Mouse (Mus musculus): ENCODE measurements at regions not wholly inside any gene's neighbourhood (a gene's known extent, or its start where the extent isn't known, plus 50 kb on each side); places are given as distances from the start of the nearest gene placed in this dataset.

DNA sequence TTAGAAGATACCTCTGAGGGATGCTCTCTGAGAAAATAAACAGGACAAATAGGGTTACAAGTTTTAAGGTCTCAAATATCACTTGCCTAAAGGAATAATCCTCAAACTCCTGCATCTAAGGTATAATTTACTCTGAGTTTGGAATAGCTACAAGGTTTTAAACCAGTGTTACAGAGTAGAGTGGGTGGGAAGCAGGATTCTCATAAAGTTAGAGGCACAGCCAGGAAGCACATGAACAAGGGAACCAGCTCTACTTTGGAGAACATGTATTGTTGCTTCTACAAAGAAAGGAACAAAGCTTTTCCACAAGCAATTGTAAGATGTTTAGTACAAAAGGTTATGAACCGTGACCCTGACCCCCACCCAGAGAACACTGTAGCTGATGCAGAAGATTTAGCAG is 150.1 kb downstream of the 4930444P10Rik start:
- no peak overlapping the region for H3K4me3 ChIP-seq (replicated peaks; ENCODE audit: low read length)
- H3K4me1 ChIP-seq (ENCODE audit: control insufficient read depth, insufficient read depth, low read length) = no peaks in the 10 kb centered on the region
- H3K27ac ChIP-seq (replicated peaks; ENCODE audit: low read depth, low read length) = no peak overlapping the region
- TF ChIP-seq POLR2A (IDR thresholded peaks at IDR 0.05; ENCODE audit: borderline replicate concordance, extremely low read depth, insufficient read depth, insufficient read length) = no peak
- 71% methylated on average over 1 of the region's 1 CpGs for WGBS
- DNase-seq (ENCODE audit: low spot score) (no peak), ATAC-seq (ENCODE audit: low FRiP score, low read depth) (no peak)
- no peaks in the 10 kb centered on the region for H3K36me3 ChIP-seq (ENCODE audit: control insufficient read depth, insufficient read depth, low read length)
- no peaks in the 10 kb centered on the region for H3K27me3 ChIP-seq (ENCODE audit: control insufficient read depth, insufficient read depth, low read length)
- H3K4me2 ChIP-seq (replicated peaks; ENCODE audit: low read depth, low read length, severe bottlenecking) = no peak overlapping the region
- H3K9me3 ChIP-seq (ENCODE audit: control insufficient read depth, low read length) = no peaks in the 10 kb centered on the region
- H3K9ac ChIP-seq (ENCODE audit: low read depth, low read length, severe bottlenecking) = no peak overlapping the region

All from limb, embryonic 14.5 days (tissue).